Mouse (Mus musculus): ENCODE measurements around the gene Adgrg6.

- no peak for TF ChIP-seq FLI1 (IDR thresholded peaks at IDR 0.05; ENCODE audit: low read length)
- TF ChIP-seq GATA1 (IDR thresholded peaks at IDR 0.05; ENCODE audit: borderline replicate concordance, low read length), result no peak
These were observed 93.6 kb downstream of the Adgrg6 start for GRCm38 (mm10) chr10:14451811-14452210.

Data from megakaryocyte, embryonic 14.5 days (primary cell).